Mouse (Mus musculus) small intestine, adult 2 months (tissue): Measurements from ENCODE around the gene Wdfy4. TPM values are rescaled to one million over a fixed set of nuclear protein-coding genes. Genes with fewer than 3 reads are reported as not detected.

Source experiments
- H3K27ac ChIP-seq: fragments of 200-500 bp; 2 replicates; pipeline ENCODE4 v1.5.1; 2012; ENCODE audit warnings: low read depth, low read length, control low read depth, inconsistent platforms; ENCODE audit not compliant: insufficient read depth
- H3K27me3 ChIP-seq: fragments of 200-500 bp; 2 replicates; pipeline ENCODE4 v1.6.1; 2012; ENCODE audit warnings: mild to moderate bottlenecking, moderate library complexity, low read length, inconsistent platforms; ENCODE audit not compliant: control insufficient read depth, insufficient read depth
- H3K36me3 ChIP-seq: fragments of 200-500 bp; 2 replicates; pipeline ENCODE4 v1.6.1; 2012; ENCODE audit warnings: mild to moderate bottlenecking, low read length, control low read depth, inconsistent platforms; ENCODE audit not compliant: control insufficient read depth, insufficient read depth
- H3K4me1 ChIP-seq: fragments of 200-500 bp; 2 replicates; pipeline ENCODE4 v1.6.1; 2012; ENCODE audit warnings: low read length, inconsistent platforms, mixed read lengths; ENCODE audit not compliant: control insufficient read depth, insufficient read depth, insufficient read length
- H3K4me3 ChIP-seq: fragments of 200-500 bp; 2 replicates; pipeline ENCODE4 v1.5.1; 2012; ENCODE audit warnings: low read depth, mild to moderate bottlenecking, control low read depth, inconsistent platforms, low read length, moderate library complexity
- CTCF ChIP-seq: fragments of 200-500 bp; IDR thresholded peaks from 2 replicates; pipeline ENCODE4 v1.5.1; 2012; ENCODE audit warnings: low read depth, mild to moderate bottlenecking, control low read depth, inconsistent platforms, low read length, moderate library complexity, mixed read lengths; ENCODE audit not compliant: insufficient replicate concordance, insufficient read length; ENCODE audit errors: extremely low read depth
- POLR2A ChIP-seq: fragments of 200-500 bp; IDR thresholded peaks from 2 replicates; pipeline ENCODE4 v1.6.1; 2012; ENCODE audit warnings: low read depth, mild to moderate bottlenecking, control low read depth, inconsistent platforms, low read length, moderate library complexity
- WGBS: fragments of 180-500 bp; shearing (Covaris S2); methylation state at CpG from one replicate; pipeline ENCODE4 v1.1.7; 2018; 5-methylcytosine and 5-hydroxymethylcytosine counted together
- polyA plus RNA-seq: library from polyadenylated mRNA; depleted of rRNA; stranded (reverse); fragments of >200 nt; gene quantifications from 2 replicates; pipeline ENCODE4 v1.2.3, GENCODE M21; 2012

The Wdfy4 gene
- polyA plus RNA-seq, 1 experiment = 4.8 TPM

- Histone ChIP-seq H3K36me3 (no peaks in the 10 kb centered on the region), H3K27ac (no peak overlapping the region), H3K4me3 (no peak overlapping the region), H3K4me1 (no peaks in the 10 kb centered on the region), H3K27me3 (no peaks in the 10 kb centered on the region)
- 75% methylated on average over 1 of the region's 1 CpGs for WGBS
- TF ChIP-seq POLR2A (no peak), CTCF (no peak)
Observed at GRCm38 (mm10) chr14:33007638-33008037, 177.7 kb downstream of the Wdfy4 start.

GRCm38 (mm10) chr14:33005114-33005513 lies 180.2 kb downstream of the Wdfy4 start:
- WGBS = 100% methylated on average over 1 of the region's 1 CpGs

GRCm38 (mm10) chr14:33000112-33000979 lies 185.0 kb downstream of the Wdfy4 start:
- 44% methylated on average over 8 of the region's 8 CpGs for WGBS
- Histone ChIP-seq H3K27me3 (no peaks in the 10 kb centered on the region), H3K36me3 (no peaks in the 10 kb centered on the region), H3K4me1 (peaks cover 1% of the 10 kb centered on the region; the same call in 1 of the 2 replicates), H3K4me3 (no peak overlapping the region), H3K27ac (no peak overlapping the region)
- TF ChIP-seq POLR2A = no peak
- no peak for TF ChIP-seq CTCF

More at GRCm38 (mm10) chr14:33005114-33005513, 180.2 kb downstream of the Wdfy4 start:
- Histone ChIP-seq H3K27me3 (no peaks in the 10 kb centered on the region), H3K36me3 (no peaks in the 10 kb centered on the region), H3K4me1 (no peaks in the 10 kb centered on the region), H3K4me3 (no peak overlapping the region), H3K27ac (no peak overlapping the region)
- no peak for TF ChIP-seq CTCF
- TF ChIP-seq POLR2A = no peak

- H3K36me3 ChIP-seq = no peaks in the 10 kb centered on the region
- no peak overlapping the region for H3K4me3 ChIP-seq
- H3K4me1 ChIP-seq = peaks cover 3% of the 10 kb centered on the region; the same call in 1 of the 2 replicates
- H3K27ac ChIP-seq = no peak overlapping the region
- H3K27me3 ChIP-seq = no peaks in the 10 kb centered on the region
- TF ChIP-seq POLR2A = no peak
- no peak for TF ChIP-seq CTCF
- 63% methylated on average over 10 of the region's 10 CpGs for WGBS
Observed at GRCm38 (mm10) chr14:32999511-32999910, 185.8 kb downstream of the Wdfy4 start.

- 13% methylated on average over 10 of the region's 10 CpGs for WGBS
- Histone ChIP-seq H3K36me3 (no peaks in the 10 kb centered on the region), H3K27me3 (no peaks in the 10 kb centered on the region), H3K27ac (no peak overlapping the region), H3K4me1 (peaks cover 3% of the 10 kb centered on the region; the same call in 1 of the 2 replicates), H3K4me3 (peak overlapping the region; percentile 14; the same call in 1 of the 2 replicates)
- no peak for TF ChIP-seq CTCF
- no peak for TF ChIP-seq POLR2A
Observed at GRCm38 (mm10) chr14:32994954-32995636, 190.2 kb downstream of the Wdfy4 start.

- TF ChIP-seq POLR2A = no peak
- no peak for TF ChIP-seq CTCF
- Histone ChIP-seq H3K27ac (no peak within 1 kb of the TSS), H3K4me1 (peaks cover 3% of the 10 kb centered on the region; the same call in 1 of the 2 replicates), H3K4me3 (no peak within 1 kb of the TSS), H3K27me3 (no peaks in the 10 kb centered on the region), H3K36me3 (no peaks in the 10 kb centered on the region)
- 85% methylated on average over 2 of the region's 2 CpGs for WGBS
Observed at GRCm38 (mm10) chr14:32991082-32991481, 194.2 kb downstream of the Wdfy4 start, which contains the start of gene Lrrc18. TSS of gene Lrrc18 (plus strand) at chr14:32991382.

GRCm38 (mm10) chr14:32986659-32987058 lies 198.6 kb downstream of the Wdfy4 start:
- Histone ChIP-seq H3K4me3 (no peak overlapping the region), H3K4me1 (no peaks in the 10 kb centered on the region; the same call in 1 of the 2 replicates), H3K27ac (no peak overlapping the region), H3K27me3 (no peaks in the 10 kb centered on the region), H3K36me3 (no peaks in the 10 kb centered on the region)
- 29% methylated on average over 4 of the region's 4 CpGs for WGBS
- TF ChIP-seq POLR2A (no peak), CTCF (no peak)
